Mouse (Mus musculus): ENCODE data around the gene 1700001P01Rik. TPM values are rescaled to one million over a fixed set of nuclear protein-coding genes. Genes with fewer than 3 reads are reported as not detected.
A peak's percentile ranks its signal among the peaks of the same experiment; 100 is the strongest.

The 1700001P01Rik gene
- polyA plus RNA-seq (2017; shearing (Covaris generic)): under 1 TPM in 1 of 3 experiments, not detected in 2; 0.56 TPM

DNA sequence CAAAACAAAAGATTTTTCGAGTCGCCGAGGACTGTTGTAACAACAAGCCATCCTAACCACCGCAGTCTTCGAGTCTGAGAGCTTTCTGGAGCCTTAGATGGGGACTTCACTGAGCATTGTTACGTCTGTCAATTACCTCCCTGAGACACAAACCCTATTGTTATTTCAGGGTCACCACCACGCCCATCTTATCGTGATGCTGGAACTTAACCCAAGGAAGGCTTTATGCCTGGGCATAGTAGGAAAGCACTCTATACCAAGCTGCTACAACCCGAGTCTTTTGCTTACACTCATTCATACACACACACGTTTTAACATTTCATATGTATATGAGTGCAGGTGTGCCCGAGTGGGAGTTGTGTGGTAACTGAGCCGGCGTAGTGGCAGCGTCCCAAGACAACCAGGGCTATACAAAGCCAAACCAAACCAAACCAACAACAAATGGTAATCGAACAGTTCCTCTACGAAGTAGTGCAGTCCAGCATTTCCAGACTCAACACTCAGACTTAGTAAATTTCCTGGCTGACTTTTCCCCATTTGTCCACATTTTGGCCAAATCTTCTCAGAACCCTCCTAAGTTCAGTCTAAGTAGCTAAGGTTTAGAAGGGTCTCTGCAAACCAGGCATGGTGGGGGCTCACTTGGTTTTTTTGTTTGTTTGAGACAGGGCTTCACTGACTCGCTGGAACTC is at the start of gene 1700001P01Rik:
Gene 1700001P01Rik, minus strand, starts transcription at position 111 of the 689 bp plus-strand sequence.
- no peak for ATAC-seq

DNA sequence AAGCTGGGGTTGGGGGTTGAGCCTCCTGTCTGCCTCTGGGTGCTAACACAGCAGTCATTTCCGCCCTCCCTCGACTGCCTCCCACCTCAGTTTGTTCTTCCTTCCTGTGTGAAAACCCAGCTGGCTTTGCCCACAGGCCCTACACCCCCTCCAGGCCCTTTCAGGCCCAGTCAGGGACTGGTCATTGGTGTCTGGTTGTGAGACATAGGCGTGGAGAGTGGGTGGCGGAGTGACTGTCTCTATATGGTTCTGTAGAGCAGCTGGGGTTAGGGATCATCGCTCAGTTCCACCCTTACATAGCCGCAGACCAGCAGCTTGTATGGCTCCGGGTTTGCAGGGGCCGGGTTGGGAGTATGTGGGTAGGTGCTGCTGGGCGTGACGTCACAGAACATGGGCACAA is 49.6 kb upstream of the 1700001P01Rik start:
- ATAC-seq: peak; percentile 77

DNA sequence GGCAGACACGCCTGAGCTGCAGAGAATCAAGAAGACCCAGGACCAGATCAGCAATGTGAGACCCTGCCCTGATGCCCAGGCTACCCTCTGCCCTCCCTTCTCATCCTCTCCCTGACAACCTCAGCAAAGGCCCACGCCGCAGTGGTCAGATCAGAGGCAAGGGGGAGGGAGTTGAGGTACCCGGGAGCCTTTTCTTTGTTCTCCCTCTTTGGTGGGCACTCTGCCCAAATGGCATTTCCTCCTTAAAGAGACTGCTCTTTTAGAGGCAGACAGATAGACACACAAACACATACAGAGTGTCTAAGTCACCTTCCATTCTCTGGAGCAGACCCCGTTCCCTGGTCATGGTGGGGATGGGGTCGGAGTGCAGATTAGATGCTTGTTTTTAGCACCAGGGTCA is 49.2 kb upstream of the 1700001P01Rik start:
- ATAC-seq: peak; percentile 3

DNA sequence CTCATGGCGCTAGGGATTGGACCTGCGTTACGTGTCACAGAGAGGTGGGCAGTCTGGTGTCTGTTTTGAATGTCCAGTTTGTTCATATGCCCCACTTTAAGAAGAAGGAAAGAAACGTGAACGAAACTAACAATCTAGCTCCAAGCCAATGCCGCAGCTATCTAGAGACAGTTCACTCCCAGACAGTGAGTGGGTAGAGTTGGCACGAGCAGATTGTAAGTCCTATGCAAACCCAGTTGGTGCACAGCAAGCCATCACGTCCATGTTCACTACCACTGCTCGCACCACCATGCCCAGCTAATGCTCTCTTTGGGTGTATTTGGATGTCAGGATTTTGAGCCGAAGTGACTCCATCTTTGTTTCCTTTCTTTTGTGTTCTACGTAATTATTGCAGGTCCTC is 48.5 kb upstream of the 1700001P01Rik start:
- no peak for ATAC-seq

DNA sequence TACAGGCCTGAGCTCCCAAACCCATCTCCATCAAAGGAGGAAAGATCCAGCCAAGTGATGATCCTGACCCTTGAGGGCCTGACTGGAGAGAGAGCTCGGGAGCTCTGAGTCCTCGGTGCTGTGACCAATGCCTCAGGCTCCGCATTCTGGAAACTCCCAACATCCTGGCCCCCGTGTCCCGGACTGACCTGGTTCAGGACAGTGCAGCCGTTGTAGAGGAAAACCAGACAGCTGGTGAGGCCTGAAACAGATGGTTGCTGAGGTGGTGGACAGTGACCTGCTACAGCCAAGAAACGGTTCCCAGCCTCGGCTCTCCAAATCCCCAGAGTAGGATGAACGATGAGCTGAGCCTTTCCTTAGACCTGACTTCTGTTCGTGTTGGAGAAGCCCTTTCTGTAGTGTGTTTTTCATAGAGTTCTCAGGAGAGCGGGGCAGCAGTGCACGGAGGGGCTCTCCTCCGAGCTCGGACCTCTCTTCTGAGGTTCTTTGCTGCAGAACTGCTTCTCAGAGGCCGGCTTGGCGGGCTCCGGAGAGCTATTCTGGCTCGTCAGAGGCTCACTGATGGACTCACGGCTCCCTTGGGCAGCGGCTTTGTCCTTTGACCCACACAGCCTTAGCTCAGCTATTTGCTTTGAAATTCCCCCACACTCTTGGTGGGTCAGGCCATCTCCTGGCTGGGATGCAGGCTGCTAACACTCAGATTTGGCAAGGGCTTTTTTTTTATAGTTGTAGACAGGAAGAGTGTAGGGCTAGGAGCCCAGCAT is 47.3 kb upstream of the 1700001P01Rik start:
- ATAC-seq: no peak

DNA sequence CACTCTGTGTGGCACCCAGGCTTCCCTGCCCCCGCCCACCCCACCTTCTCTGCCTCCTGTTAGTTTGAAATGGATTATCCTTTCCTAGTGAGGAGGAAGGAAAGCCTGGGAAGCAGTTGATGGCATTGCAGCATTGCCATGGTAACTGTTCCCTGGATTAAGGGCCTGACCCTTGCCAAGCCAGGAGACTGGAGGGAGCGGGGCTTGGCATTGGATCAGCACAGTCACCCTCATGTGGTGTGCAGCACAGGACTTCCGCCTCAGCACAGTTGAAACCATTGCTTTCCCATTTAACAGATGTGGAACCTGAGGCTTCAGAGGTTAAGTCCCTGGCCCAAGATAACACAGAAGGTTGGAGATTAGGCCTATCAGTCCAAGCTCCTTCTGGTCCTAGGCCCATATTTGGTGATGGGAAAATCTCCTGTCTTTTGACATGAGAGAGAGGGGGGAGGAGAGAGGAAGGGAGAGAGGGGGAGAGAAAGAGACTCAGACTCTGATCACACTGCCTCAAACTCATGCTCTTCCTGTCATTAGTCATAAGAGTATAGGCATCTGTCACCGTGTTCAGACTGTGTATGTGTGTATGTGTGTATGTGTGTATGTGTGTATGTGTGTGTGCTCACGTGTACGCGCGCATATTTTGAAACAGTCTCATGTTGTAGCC is 45.8 kb upstream of the 1700001P01Rik start:
- ATAC-seq: peak; percentile 77

DNA sequence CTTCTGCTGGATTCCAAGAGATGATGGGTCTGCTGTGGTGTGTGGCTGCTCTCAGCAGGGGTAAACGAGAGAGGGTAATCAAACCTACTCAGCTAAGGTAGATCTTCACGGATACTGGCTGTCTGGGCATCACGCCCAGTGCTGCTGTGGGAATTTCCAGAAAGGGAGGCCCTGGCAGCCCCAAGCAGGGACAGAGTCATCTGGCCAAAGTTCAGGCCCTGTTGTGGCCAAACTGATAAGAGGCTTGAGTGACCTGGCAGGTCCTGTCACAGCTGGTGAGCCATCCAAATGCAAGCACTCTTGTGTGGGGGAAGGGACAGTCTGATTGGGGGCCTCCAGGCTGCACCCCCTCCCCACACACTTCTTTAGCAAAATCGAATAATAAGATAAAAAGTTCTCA is 45.1 kb upstream of the 1700001P01Rik start:
- no peak for ATAC-seq

DNA sequence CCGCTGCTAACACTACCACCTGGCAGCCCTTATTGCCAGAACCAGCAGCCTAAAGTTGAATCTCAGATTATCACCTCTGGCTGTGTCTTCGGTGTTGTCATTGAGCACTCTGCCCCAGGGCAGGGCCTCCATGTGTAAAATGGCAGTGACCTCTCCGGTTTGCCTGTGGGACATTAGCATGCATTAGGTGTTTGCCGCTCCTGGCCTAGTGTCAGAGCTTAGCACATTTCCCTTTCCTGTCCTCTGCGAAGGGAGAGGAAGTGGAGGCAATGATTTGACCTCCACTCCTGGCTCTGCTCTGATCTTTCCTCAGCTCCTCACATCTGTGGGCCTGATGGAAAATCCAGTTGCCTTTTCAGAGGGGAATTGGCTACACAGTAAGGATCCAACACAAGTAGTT is 44.2 kb upstream of the 1700001P01Rik start:
- ATAC-seq: no peak

DNA sequence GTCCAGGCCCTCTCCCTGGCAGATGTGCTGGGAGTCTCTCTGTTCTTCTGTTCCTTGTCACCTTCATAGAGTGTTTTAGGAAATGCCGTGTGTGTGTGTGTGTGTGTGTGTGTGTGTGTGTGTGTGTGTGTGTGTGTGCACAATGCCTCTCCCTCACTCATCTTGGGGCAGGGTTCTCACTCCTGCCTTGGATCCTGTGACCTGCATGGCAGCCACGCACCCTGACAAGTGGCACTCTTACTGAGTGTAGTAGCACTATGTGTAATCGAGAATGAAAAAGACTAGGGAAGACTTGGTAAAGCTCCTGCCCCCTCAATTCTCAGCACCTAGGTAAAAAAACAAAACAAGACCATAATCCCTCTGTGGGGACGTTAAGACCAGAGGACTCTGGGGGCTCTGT is 43.4 kb upstream of the 1700001P01Rik start:
- ATAC-seq: no peak

DNA sequence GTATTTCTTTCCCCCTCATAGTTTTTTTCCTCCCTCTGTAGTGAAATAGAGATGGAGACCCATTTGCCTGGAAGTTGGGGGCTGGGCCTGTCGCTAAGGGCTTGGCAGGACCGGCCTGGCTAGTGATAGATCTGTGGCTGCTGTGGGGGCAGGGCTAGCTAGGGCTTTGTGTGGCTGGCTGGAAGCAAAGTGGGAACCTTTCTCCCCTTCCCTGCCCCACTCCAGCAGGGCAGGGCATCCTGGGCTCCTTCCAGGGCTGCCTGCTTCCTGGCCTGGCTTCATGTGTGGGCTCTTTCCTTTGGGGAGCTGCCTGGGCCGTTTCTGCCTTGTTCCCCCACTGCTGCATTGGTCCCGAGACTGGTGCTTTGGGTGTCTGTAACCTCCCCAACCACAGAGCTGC is 42.9 kb upstream of the 1700001P01Rik start:
- ATAC-seq: no peak

DNA sequence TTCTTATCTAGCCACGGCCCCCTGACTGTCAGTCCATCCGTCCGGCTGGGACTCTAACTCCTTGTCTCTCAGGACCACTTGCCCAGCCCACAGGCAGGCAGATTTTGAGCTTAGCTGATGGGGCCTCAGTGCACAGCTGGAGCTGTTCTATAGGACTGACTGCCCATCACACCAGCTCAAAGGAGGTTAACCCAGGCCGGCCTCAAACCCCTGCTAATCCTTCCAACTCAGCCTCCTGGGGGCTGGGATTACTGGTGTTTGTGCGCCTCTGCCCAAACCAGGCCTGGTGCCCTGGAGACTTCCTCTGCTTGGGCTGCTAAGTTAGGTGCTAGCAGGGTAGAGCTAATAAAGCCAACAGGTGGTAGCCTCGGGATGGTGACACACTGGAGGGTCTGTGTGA is 42.3 kb upstream of the 1700001P01Rik start:
- ATAC-seq: no peak

DNA sequence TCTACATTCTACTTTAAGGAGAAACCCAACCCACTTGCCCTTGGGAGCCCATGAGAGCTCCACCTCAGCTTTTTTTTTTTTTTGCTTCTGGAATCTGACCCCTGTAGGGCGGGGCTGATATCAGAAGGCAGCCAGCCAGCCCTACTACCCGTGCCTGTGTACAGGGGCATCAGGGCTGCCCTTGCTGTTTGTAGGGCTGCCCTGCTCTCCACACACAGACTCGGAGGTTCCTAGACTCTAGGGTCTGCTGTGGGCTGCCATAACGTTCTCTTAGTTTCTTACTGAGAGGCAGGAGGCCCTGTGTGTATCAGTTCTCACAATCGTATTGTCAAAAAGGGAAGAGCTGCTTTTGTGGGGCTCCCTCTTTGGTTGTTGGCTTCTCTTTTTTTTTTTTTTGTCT is 41.7 kb upstream of the 1700001P01Rik start:
- ATAC-seq: no peak

DNA sequence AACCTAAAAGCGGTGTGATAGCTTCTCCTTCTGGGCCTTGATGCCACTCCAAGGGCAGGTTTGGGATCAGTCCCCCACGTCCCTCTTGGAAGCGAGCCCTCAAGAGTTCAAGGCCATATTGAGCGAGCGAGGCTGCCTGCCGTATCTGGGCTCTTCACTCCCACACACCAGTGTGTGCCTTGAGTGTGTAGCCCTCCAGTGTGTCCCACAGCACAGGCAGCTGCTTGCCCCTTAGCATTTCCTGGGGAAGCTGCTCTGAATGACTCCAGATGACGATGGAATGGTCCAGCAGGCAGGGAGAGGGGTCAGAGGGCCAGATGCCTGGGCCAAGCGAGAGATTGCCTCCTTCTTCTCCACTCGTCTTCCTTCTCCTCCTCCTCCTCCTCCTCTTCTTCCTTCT is 41.2 kb upstream of the 1700001P01Rik start:
- no peak for ATAC-seq

DNA sequence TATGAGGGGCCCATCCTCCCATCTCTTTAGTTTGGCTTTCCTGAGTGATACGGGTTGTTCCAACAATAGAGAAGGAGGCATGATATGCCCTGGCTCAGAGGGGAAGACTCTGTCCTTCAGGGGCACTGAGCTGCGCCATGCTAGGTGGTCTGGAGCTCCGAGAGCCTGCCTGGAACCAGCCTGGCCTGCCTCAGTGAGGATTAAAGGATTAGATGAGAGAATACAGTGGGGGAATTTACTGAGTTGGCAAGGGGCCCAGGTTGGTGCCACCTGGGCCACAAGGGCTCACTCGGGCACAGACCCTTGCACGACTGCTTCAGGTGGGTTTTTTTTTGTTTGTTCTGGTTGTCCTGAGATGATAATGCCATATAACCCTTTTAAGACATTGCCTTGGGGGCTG is 40.5 kb upstream of the 1700001P01Rik start:
- no peak for ATAC-seq

DNA sequence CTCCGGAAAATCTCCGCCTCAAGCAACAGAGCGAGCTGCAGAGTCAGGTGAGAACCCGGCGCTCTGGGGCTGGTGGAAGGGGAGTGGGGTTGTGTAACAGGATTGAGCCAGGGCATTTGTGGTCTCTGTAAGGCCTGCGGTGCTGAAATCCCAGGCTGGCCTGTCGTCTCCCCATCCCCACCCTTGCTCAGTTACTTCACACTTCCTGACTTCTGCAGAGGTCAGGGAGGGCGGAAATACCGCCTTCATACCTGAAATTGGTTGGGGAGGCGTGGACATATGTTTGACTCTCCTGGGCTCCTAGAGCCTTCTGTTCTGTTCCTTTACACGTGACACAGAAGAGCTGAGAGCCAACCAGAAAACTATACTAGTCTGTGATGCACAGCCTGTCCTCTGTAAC is 40.0 kb upstream of the 1700001P01Rik start:
- ATAC-seq: no peak

DNA sequence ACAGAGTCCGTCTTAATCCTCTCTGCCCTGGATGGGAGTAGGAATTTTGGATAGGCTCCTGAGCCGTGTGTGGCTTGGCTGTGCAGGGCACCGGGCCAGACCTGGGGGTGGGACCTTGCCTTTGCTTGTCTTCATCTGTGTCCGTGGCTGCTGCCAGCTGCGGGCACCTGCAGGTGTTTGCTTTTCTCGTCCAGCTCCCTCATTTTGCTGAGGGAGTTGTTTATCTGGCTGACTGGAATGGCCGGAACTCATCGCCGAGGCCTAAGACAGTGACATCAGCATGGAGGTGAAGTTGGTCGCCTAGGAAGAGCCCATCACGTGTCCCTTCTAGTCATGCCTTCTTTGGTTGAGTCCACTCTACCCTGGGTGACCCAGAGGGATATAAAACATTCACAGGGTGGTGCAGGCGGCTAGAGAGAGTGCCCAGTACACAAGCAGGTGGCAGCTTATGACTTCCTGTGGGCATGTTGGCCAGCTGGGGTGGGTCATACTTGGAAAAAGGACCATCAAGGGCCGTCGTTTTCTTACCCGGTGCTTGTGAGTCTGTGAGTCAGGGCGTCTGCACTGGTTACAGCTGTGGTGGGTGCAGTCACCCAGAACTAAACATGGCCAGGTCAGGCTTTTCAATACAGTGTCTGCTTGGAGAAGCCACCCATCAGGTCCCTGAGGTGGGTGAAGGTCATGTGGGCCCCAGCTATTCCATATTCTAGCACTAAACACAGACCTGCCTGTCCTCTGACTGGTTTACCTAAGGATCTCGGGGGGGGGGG is 38.2 kb upstream of the 1700001P01Rik start:
- ATAC-seq: no peak

DNA sequence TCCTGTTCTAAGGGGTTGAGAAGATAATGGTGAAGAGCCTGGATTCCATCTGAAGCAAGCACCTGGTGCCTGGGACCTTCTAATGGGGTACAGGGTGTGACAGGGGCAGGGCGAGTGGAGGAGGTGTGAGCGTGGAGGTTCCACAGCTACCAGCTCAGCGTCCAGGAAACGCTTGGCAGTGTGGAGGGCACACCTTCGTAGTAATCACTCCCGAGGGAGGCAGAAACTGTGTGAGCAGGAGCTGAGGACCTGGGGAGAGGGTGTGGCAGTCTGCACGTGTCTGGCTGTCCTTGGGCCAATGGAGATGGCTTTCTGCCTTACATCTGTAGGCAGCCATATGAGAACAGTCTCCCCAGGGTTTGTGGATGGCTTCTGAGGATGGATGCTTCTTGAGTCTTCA is 37.4 kb upstream of the 1700001P01Rik start:
- no peak for ATAC-seq

DNA sequence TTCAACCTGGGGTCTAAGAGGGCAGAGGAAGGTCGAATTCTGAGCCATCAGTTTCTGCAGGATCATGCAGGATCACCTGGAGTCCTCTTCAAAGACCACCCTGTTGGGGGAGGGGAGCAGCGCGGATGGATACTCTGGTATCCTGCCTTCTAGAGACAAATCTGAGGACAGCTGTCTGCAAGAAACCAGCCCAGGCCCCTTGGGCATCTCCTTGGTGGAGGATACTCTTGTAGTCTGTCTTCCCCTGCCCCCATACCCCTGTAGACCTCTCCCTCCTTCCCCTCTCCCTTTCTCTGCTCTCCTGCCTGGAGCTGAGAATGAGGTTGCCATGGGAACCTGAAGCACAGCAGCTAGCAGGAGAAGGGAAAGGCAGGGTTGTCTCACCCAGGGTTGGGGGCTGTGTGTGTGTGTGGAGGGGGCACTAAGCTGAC is 36.8 kb upstream of the 1700001P01Rik start:
- ATAC-seq: no peak

DNA sequence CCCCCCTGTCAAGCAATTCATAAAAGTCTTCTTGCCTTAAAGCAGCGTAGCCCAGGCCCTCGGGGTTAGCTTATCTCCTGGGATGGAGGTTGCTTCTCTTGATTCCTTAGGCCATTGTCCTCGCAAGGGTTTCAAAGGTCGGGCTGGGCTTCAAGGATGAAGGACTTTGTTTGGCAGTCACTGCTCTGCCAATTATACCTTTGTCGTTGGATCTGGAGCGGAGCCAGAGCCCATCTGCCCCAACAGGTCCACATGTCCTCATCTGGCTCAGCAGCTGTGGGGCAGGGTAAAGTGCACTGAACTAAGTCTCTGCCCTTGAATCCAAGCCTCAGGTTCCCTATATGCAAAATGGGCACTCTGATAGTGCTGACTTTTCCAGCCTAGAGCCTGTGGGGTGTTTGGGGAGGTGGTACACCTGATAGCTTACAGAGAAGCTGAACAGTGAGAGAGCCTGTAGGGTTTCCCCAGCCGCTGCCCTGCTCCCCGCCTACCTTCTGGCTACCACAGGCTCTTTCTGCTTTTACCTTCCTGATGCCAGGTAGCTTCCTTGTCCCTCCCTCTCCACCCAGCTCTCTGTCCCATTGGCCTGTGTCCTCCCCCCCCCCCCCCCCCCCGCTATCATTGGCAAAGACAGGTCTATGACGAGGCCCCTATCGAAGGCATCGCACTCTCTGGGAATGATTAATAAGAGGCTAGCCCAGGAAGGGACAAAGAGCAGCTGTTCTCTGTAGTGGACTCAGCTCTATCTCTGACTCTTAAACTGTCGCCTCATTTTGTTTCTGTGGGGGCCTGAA is 36.0 kb upstream of the 1700001P01Rik start:
- ATAC-seq: no peak

DNA sequence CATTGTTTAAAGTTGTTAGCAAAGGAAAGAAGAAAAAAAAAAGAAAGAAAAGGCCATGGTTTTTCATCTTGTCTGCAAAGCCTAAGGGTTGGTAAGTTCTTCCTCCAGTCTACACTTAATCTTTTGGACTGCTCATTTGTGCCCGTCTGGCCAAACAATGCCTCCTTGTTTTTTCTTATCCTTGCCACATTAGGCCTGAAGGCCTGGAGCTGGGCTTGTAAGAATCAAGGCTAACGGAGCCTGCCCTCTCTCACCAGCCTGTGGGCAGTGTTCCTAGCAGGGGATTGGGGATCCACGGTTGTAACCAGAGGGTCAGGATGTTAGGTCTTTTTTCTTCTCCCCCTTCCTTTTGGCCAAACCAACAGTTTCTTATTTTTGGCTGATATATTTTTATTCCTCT is 35.3 kb upstream of the 1700001P01Rik start:
- ATAC-seq: no peak

DNA sequence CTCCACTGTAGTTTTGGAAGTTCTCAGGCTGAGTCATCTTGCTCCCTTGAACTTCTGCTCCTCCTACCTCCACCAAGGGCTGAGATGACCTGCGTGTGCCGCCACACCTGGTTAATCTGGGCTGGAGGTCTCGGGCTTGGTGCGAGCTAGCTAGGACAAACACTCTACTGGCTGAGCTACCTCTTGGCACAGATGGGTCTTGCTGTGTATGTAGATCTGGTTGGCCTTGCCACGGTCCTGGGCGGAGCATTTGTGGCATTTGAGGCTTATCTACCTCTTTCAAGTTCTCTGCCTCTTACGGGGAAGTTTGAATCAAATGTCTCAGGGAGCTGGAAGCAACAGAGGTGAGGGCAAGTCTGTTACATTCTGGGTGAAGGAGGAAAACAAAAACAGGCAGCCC is 34.6 kb upstream of the 1700001P01Rik start:
- ATAC-seq: peak; percentile 68
